Mouse (Mus musculus): ENCODE data around the gene Zfp593.

DNA sequence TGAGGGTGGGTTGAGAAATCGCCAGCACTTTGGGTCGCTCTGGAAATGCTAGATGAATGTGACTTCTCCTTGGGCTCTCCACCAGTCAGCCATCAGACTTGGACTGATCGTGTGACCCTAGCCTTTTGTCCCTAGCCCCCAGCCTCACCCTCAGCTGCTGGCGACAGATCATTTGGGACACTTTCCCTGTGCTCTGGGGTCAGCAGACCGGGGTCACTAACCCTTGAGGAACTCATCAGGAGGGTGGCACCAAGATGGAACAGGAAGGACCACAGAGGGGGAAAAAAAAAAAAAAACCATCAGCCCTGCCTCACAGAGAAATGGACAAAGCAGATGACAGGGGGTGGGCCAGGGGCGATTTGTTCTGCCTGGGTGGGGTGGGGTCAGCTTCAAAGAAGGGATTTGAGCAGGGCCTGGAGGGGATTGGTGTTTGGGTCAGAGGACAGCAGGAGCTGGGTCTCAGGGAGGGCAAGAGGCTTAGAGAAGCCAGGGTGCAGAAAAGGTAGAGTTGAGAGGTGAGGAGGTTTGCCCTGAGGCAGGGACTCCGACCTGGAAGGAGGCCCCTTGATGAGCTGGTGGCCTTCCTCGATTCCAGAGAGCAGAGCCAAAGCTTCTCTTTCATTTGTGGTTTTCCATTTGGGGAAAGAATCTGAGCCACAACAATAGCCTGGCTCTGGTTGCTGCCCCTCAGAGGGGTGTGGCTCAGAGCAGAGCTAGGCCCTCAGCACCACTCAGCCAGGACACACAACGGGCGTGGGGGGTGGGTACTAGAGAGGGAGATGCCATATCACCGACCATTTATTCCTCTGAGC is 12.0 kb upstream of the Zfp593 start:
- TF ChIP-seq CTCF (IDR thresholded peaks at IDR 0.05; ENCODE audit: insufficient read depth, low read length) = no peak
- no peak for TF ChIP-seq POLR2A (IDR thresholded peaks at IDR 0.05; ENCODE audit: borderline replicate concordance, extremely low read depth, low read depth, low read length)
